Mouse (Mus musculus) heart, postnatal 36 days (tissue): ENCODE data around the gene Herc4. TPM values are rescaled to one million over a fixed set of nuclear protein-coding genes. Genes with fewer than 3 reads are reported as not detected.
"Not testable (repeated sequence)": the region's sequence is repeated elsewhere in the genome, so short reads cannot be mapped to it uniquely, and the experiment has no call there.

ENCODE experiments used
- DNase-seq, 2 experiments: peaks; one replicate each; pipeline ENCODE4 v3.0.0; 2021 to 2022
- intact Hi-C: fragments of 180-260 bp; cut with DNase I; formaldehyde crosslinking; loops from one replicate; pipeline ENCODE4 v1.15.1; 2025
- total RNA-seq, 2 experiments: library from RNA; stranded (reverse); gene quantifications; 2 replicates each; pipeline ENCODE4 v1.2.3; 2021

Gene Herc4
- total RNA-seq, 2 experiments from 2014 or later = 32.2 to 33.4 TPM

DNA sequence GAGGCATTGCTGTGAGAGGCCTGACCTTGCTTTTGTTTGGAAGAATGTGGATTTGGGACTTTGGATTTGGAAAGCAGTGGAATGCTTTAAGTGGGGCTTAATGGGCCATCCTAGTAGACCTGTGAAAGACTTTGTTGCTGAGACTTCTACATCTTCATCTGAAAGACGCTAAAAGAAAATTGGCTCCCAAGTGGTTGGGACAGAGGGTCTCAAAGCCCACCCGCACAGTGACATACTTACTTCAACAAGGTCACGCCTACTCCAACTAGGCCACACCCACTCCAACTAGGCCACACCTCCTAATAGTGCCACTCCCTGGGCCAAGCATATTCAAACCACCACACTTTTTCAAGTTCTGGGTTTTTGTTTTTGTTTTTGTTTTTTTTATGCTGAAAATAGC lies 101.1 kb downstream of the Herc4 start:
- no peak for DNase-seq
- intact Hi-C loops = loop anchor here (2.0 kb wide), 1 partner anchor 30 kb away; no protein-coding TSS in a partner anchor

GRCm38 (mm10) chr10:63348291-63348690 lies 104.7 kb downstream of the Herc4 start:
- intact Hi-C loops = no loop called here
- DNase-seq = no peak

- no peak for DNase-seq
- intact Hi-C loops = no loop called here
Observed at GRCm38 (mm10) chr10:63350666-63351065, 107.1 kb downstream of the Herc4 start.

DNA sequence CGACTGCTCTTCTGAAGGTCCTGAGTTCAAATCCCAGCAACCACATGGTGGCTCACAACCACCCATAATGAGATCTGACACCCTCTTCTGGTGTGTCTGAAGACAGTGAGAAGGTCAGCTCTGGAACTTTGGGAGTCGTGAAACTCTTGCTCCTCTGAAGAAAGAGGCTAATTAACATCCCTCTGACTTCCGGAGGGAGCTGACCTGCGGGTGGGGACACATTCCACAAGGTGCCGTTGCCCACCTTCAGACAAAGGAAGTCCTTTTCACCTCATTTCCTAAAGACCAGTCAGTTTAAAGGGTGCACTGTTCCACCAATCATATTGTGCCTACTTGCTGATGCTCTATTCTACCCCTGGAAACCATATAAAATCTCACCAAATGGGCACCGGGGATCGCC lies 107.5 kb downstream of the Herc4 start:
- intact Hi-C loops, DNase-seq: not testable (repeated sequence)

- no peak for DNase-seq
- intact Hi-C loops = no loop called here
Observed at GRCm38 (mm10) chr10:63352111-63352510, 108.5 kb downstream of the Herc4 start.

GRCm38 (mm10) chr10:63360502-63360901 lies 116.9 kb downstream of the Herc4 start:
- intact Hi-C loops = no loop called here
- no peak for DNase-seq

DNA sequence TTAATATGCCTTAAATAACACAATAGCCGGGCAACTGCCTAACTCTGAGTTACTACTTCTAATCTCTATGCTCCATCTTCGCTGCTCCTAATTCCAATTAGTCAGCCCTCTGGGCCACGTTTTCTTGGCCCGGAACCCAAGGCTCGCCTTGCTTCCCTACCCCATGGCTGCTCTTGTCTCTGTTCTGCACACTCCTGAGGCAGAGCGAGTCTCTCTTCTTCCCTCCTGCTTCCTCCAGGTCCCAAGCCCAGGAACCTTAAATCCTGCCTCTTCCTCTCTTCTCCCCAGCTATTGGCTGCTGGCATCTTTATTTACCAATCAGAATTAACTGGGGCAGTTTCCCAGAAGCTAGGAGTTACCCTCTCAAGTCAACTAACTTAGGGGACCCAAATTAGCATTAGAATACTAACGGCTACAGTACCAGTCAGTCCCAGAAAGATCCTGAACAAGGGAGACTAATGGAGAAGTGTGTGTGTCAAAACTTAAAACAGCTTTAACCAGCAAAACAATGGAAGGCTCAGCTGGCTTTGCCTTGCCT lies 122.4 kb downstream of the Herc4 start:
- DNase-seq = no peak
- intact Hi-C loops = no loop called here

DNA sequence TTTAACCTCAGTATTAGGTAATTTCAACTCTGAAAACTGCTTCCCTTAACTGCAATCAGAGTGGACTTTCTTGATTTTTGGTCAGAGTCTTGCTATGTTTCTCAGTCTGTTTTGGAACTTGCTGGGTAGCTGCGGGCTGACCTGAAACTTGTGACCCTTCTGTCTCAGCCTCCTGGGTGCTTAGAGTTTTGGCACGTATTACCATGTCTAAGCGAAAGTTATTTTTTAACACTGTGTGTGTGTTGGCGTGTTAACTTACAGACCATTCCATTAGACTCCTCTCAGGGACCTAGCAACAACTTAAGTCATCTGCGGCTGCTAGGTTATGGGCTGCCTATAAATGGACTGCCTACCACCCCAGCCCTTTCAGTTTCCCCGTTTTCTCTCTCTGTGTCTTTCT lies 123.8 kb downstream of the Herc4 start:
- intact Hi-C loops = no loop called here
- DNase-seq = no peak

Other genes with a start within 250 kb of the Herc4 start
- 10 to 100 TPM; 30.7 to 33.2 TPM for gene Hnrnph3, start 219.6 kb upstream of the Herc4 start, total RNA-seq
- 1 to 10 TPM; 6.9 to 7.3 TPM for gene Pbld2, start 219.5 kb upstream of the Herc4 start, total RNA-seq
- 1 to 10 TPM; 1.8 to 2.3 TPM for gene Pbld1, start 183.6 kb upstream of the Herc4 start, total RNA-seq
- gene Atoh7, start 144.2 kb upstream of the Herc4 start, total RNA-seq = not detected
- gene Mypn, start 39.9 kb upstream of the Herc4 start, total RNA-seq = 100 to 1,000 TPM in 1 of 2 experiments, 10 to 100 TPM in 1; 96.7 to 105 TPM
- 10 to 100 TPM; 11.8 to 12.7 TPM for gene Sirt1, start 137.9 kb downstream of the Herc4 start, total RNA-seq
- 10 to 100 TPM in 1 of 2 experiments, 1 to 10 TPM in 1; 9.7 to 10.8 TPM for gene Dnajc12, start 138.6 kb downstream of the Herc4 start, total RNA-seq
- not detected for gene Gm7075, start 178.0 kb downstream of the Herc4 start, total RNA-seq
- gene Ctnna3, start 186.3 kb downstream of the Herc4 start, total RNA-seq = 10 to 100 TPM; 52.9 to 58.5 TPM